Mouse (Mus musculus): ENCODE data around the gene Pced1b. TPM values are rescaled to one million over a fixed set of nuclear protein-coding genes. Genes with fewer than 3 reads are reported as not detected.

Pced1b gene
- polyA plus RNA-seq, 1 experiment from 2014 or later: 4.2 TPM

GRCm38 (mm10) chr15:97337636-97338352 is 90.9 kb downstream of the Pced1b start:
- Histone ChIP-seq H3K27me3 (no peaks in the 10 kb centered on the region), H3K4me3 (replicated peaks) (peak overlapping the region; percentile 21), H3K9me3 (peaks cover 11% of the 10 kb centered on the region; the same call in 1 of the 2 replicates), H3K4me2 (peak overlapping the region; percentile 50), H3K36me3 (replicated peaks) (no peaks in the 10 kb centered on the region), H3K27ac (no peak overlapping the region), H3K4me1 (peaks cover 11% of the 10 kb centered on the region; the same call in 1 of the 2 replicates), H3K9ac (no peak overlapping the region)
- 33% methylated on average over 14 of the region's 14 CpGs for WGBS
- 0 out of 2 replicates have a peak, but pooled peaks have one; percentile 23 for ATAC-seq (ENCODE audit: low FRiP score)

GRCm38 (mm10) chr15:97338377-97339060 is 91.6 kb downstream of the Pced1b start:
- 5% methylated on average over 17 of the region's 17 CpGs for WGBS
- Histone ChIP-seq H3K27me3 (no peaks in the 10 kb centered on the region), H3K4me1 (peaks cover 11% of the 10 kb centered on the region; the same call in 1 of the 2 replicates), H3K4me3 (replicated peaks) (peak overlapping the region; percentile 21), H3K9ac (no peak overlapping the region), H3K4me2 (peak overlapping the region; percentile 50), H3K36me3 (replicated peaks) (no peaks in the 10 kb centered on the region), H3K27ac (no peak overlapping the region), H3K9me3 (peaks cover 11% of the 10 kb centered on the region; the same call in 1 of the 2 replicates)
- no peak for ATAC-seq (ENCODE audit: low FRiP score)

- ATAC-seq (ENCODE audit: low FRiP score): no peak
- no peaks in the 10 kb centered on the region for H3K36me3 ChIP-seq (replicated peaks)
- 88% methylated on average over 9 of the region's 9 CpGs for WGBS
These were observed 95.4 kb downstream of the Pced1b start for GRCm38 (mm10) chr15:97342336-97342735.

DNA sequence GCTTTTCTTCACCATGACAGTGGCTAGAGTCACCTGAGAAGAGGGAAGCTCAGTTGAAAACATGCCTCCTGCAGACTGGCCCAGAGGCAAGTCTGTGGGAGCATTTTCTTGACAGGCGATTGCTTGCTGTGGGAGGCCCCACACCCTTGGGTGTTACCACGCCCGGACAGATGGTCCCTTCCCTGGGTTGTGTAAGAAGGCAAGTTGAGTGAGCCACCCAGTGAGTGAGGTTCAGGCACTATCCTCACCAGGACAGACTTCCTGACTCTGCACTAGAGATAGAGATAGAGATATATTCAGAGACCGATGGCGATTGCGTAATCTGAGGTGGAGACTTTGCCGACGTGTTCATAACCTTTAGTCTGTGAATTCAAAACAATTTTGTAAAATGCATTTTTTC is 96.0 kb downstream of the Pced1b start:
- H3K9me3 ChIP-seq: peaks cover 4% of the 10 kb centered on the region; the same call in 1 of the 2 replicates
- H3K9ac ChIP-seq: no peak overlapping the region
- H3K36me3 ChIP-seq (replicated peaks): no peaks in the 10 kb centered on the region
- no peak overlapping the region for H3K4me2 ChIP-seq
- 98% methylated on average over 8 of the region's 8 CpGs for WGBS
- ATAC-seq (ENCODE audit: low FRiP score): no peak
- H3K4me1 ChIP-seq: peaks cover 9% of the 10 kb centered on the region; the same call in 1 of the 2 replicates
- H3K27me3 ChIP-seq: no peaks in the 10 kb centered on the region
- no peak overlapping the region for H3K27ac ChIP-seq
- no peak overlapping the region for H3K4me3 ChIP-seq (replicated peaks)

More at GRCm38 (mm10) chr15:97342336-97342735, 95.4 kb downstream of the Pced1b start:
- no peak overlapping the region for H3K4me3 ChIP-seq (replicated peaks)
- H3K27me3 ChIP-seq: no peaks in the 10 kb centered on the region
- peaks cover 11% of the 10 kb centered on the region; the same call in 1 of the 2 replicates for H3K4me1 ChIP-seq
- H3K4me2 ChIP-seq: no peak overlapping the region
- H3K9ac ChIP-seq: no peak overlapping the region
- H3K27ac ChIP-seq: no peak overlapping the region
- H3K9me3 ChIP-seq: peaks cover 4% of the 10 kb centered on the region; the same call in 1 of the 2 replicates

GRCm38 (mm10) chr15:97343921-97344320 is 97.0 kb downstream of the Pced1b start:
- no peak overlapping the region for H3K9ac ChIP-seq
- no peak for ATAC-seq (ENCODE audit: low FRiP score)
- no peaks in the 10 kb centered on the region for H3K4me1 ChIP-seq
- WGBS: 95% methylated on average over 9 of the region's 9 CpGs
- peaks cover 4% of the 10 kb centered on the region; the same call in 1 of the 2 replicates for H3K9me3 ChIP-seq
- no peaks in the 10 kb centered on the region for H3K36me3 ChIP-seq (replicated peaks)
- no peak overlapping the region for H3K4me2 ChIP-seq
- no peak overlapping the region for H3K4me3 ChIP-seq (replicated peaks)
- H3K27ac ChIP-seq: no peak overlapping the region
- no peaks in the 10 kb centered on the region for H3K27me3 ChIP-seq

DNA sequence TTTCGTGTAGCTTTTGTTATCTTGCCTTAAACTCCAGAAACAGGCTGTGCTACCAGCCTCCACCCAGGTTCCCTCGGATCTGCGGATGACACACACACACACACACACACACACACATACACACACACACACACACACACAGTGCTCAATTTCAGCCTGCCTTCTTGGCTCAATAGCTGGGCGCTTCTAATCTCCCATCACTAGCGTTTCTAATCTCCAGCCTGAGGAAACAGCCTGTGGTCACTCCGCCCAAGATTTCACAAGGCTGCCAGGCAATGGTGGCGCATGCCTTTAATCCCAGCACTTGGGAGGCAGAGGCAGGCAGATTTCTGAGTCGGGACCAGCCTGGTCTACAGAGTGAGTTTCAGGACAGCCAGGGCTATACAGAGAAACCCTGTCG is 98.2 kb downstream of the Pced1b start:
- H3K9ac ChIP-seq: no peak overlapping the region
- H3K27ac ChIP-seq: no peak overlapping the region
- H3K4me1 ChIP-seq: no peaks in the 10 kb centered on the region
- no peaks in the 10 kb centered on the region for H3K36me3 ChIP-seq (replicated peaks)
- H3K27me3 ChIP-seq: no peaks in the 10 kb centered on the region
- peaks cover 4% of the 10 kb centered on the region; the same call in 1 of the 2 replicates for H3K9me3 ChIP-seq
- no peak for ATAC-seq (ENCODE audit: low FRiP score)
- no peak overlapping the region for H3K4me2 ChIP-seq
- H3K4me3 ChIP-seq (replicated peaks): no peak overlapping the region
- WGBS: 92% methylated on average over 9 of the region's 9 CpGs

DNA sequence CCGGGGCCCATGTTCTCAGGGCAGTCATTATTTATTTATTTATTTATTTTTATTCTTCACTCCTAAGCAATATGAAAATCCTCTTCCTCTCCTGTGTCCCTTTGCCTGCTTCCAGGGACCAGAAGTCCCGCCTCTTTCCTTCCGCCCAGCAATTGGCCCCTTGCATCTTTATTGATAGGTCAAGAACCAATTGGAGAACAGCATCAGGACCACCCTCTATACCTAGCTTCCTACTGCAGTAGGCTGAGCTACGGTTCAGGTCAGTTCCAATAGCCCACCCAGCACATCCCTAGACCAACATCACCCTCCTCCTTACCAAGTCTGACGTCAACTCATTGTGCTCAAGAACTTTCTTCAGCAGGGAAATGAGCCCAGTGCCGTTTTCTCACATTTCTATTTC is 99.0 kb downstream of the Pced1b start:
- ATAC-seq (ENCODE audit: low FRiP score): no peak
- no peak overlapping the region for H3K27ac ChIP-seq
- no peak overlapping the region for H3K9ac ChIP-seq
- H3K9me3 ChIP-seq: no peaks in the 10 kb centered on the region
- no peak overlapping the region for H3K4me3 ChIP-seq (replicated peaks)
- H3K4me2 ChIP-seq: no peak overlapping the region
- H3K36me3 ChIP-seq (replicated peaks): no peaks in the 10 kb centered on the region
- H3K27me3 ChIP-seq: no peaks in the 10 kb centered on the region
- H3K4me1 ChIP-seq: no peaks in the 10 kb centered on the region
- 82% methylated on average over 6 of the region's 6 CpGs for WGBS

DNA sequence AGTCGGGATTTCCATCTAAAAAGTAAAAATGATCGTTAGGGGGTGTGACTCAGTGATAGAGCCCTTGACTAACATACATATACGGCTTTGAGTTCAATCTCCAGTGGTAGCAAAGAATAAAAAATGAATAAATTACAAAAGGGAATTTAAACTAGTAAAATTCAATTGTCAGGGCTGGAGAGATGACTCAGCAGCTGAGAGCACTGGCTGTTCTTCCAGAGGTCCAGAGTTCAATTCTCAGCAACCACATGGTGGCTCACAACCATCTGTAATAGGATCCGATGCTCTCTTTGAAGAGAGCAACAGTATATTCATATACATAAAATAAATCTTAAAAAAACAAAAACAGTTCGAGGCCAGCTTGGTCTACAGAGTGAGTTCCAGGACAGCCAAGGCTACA is 99.5 kb downstream of the Pced1b start:
- Histone ChIP-seq H3K9ac (no peak overlapping the region), H3K4me2 (no peak overlapping the region), H3K9me3 (no peaks in the 10 kb centered on the region), H3K27ac (no peak overlapping the region), H3K36me3 (replicated peaks) (no peaks in the 10 kb centered on the region), H3K4me3 (replicated peaks) (no peak overlapping the region), H3K4me1 (no peaks in the 10 kb centered on the region), H3K27me3 (no peaks in the 10 kb centered on the region)
- WGBS: 91% methylated on average over 5 of the region's 5 CpGs
- ATAC-seq (ENCODE audit: low FRiP score): no peak

DNA sequence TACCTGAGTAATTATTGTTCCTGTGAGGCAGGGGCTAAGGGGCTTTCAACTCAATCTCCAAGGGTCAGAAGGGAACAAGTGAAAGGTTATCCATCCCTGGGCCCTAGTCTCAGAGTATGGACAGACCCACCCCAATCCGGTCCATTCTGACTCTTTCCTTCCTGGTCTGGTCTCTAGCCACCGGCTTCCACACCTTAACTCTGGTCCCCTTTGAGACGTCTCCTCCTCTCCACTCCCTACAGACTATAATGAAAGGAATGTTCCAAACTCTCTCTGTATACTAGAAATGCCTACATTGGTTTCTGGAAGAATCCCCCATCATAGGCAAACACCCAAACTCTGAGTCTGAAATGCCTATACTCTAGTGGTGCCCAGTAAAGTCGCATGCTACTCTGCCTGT is 100.0 kb downstream of the Pced1b start:
- Histone ChIP-seq H3K4me3 (replicated peaks) (no peak overlapping the region), H3K9ac (no peak overlapping the region), H3K27ac (no peak overlapping the region), H3K36me3 (replicated peaks) (no peaks in the 10 kb centered on the region), H3K4me2 (no peak overlapping the region), H3K4me1 (no peaks in the 10 kb centered on the region), H3K27me3 (no peaks in the 10 kb centered on the region), H3K9me3 (no peaks in the 10 kb centered on the region)
- ATAC-seq (ENCODE audit: low FRiP score): no peak
- 91% methylated on average over 4 of the region's 4 CpGs for WGBS

DNA sequence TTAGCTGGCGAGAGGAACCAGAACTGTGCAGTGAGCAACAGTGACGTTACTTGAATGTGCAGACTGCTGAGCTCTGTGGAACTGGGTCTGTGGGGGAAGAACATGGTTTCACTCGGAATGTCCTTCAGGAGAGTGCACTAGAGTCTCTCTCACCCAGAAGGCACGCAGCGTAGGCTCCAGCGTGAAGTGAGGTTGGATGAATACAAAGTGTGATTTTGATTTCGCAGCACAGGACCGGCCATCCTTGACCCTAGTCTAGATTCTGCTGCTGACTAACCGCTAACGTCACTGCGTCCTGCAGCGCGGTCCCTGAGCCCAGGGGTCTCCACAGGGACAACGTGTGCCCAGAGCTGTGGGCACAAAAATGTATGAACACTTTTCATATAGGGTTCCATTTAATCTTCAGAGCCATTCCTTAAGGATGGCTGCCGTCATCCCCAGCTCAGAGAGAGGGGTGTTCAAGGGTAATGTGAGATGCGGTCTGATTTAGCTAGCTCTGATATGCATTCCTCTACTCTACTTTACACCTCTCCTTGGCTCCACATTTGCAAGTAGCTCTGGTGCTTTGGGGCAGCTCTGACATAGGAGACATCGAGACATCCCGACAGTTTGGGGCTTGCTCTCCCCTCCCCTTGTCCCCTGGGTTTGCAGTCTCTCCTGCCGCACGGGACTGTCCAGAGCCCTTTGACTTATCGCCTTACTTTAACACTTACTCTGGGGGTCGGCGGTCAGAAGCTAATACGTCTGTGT is 101.8 kb downstream of the Pced1b start:
- no peak overlapping the region for H3K27ac ChIP-seq
- H3K36me3 ChIP-seq (replicated peaks): no peaks in the 10 kb centered on the region
- H3K27me3 ChIP-seq: no peaks in the 10 kb centered on the region
- no peak overlapping the region for H3K4me2 ChIP-seq
- H3K4me3 ChIP-seq (replicated peaks): no peak overlapping the region
- no peak overlapping the region for H3K9ac ChIP-seq
- H3K9me3 ChIP-seq: no peaks in the 10 kb centered on the region
- no peaks in the 10 kb centered on the region for H3K4me1 ChIP-seq
- 92% methylated on average over 24 of the region's 24 CpGs for WGBS
- no peak for ATAC-seq (ENCODE audit: low FRiP score)

DNA sequence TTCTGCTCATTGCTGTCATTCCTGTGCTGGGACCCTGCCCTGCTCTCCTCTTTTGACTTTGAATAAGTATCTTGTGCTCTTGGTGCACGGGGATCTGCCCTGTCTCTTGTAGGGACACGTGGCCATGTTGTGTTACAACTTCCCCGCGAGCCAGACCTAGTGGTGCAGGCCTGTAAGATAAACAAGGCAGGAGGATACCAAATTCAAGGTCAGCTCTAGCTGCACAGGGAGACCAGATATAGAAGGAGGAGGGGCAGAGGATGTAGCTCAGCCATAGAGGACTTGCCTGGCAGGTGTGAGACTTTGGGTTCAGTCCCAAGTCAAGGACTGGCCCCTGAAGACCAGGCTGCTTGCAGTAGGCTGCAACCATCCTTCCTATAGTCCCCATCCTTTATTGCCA is 103.6 kb downstream of the Pced1b start:
- Histone ChIP-seq H3K36me3 (replicated peaks) (no peaks in the 10 kb centered on the region), H3K27ac (no peak overlapping the region), H3K27me3 (no peaks in the 10 kb centered on the region), H3K9ac (no peak overlapping the region), H3K9me3 (no peaks in the 10 kb centered on the region), H3K4me2 (no peak overlapping the region), H3K4me3 (replicated peaks) (no peak overlapping the region), H3K4me1 (no peaks in the 10 kb centered on the region)
- ATAC-seq (ENCODE audit: low FRiP score): no peak
- 88% methylated on average over 4 of the region's 4 CpGs for WGBS

DNA sequence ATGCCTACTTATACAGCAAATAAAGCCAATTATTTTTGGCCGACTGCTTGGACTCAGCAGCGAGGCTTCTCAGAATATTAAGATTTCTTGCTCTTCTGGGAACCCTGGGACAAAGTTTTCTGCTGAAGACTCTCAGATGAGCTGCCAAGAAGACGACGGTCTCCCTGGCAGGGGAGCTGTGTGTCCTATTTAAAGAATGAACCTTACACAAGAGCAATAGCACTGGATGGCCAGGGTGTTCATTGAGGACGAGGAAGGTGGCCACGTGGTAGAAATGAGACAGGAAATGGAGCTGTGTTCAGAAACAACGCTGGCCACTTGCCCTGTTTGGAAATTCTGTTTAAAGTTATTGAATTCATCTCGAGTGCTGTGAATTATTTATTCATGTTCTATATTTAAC is 104.1 kb downstream of the Pced1b start:
- Histone ChIP-seq H3K27me3 (no peaks in the 10 kb centered on the region), H3K4me2 (no peak overlapping the region), H3K27ac (no peak overlapping the region), H3K9me3 (no peaks in the 10 kb centered on the region), H3K36me3 (replicated peaks) (no peaks in the 10 kb centered on the region), H3K9ac (no peak overlapping the region), H3K4me3 (replicated peaks) (no peak overlapping the region), H3K4me1 (no peaks in the 10 kb centered on the region)
- 84% methylated on average over 8 of the region's 8 CpGs for WGBS
- no peak for ATAC-seq (ENCODE audit: low FRiP score)
